Mouse (Mus musculus) heart, embryonic 16.5 days (tissue): Measurements from ENCODE around the gene Vps13d. TPM values are rescaled to one million over a fixed set of nuclear protein-coding genes. Genes with fewer than 3 reads are reported as not detected.

Experiments
- ATAC-seq: fragments of 200-750 bp; cut with Nextera tagmentation; replicated peaks from 2 replicates; pipeline ENCODE4 v1.8.0; 2017; ENCODE audit warnings: moderate number of reproducible peaks; ENCODE audit not compliant: insufficient read depth, low FRiP score; ENCODE audit errors: extremely low read depth
- H3K27ac ChIP-seq: fragments of 300-500 bp; sonication (generic); 2 replicates; pipeline ENCODE4 v1.5.1; 2014; ENCODE audit warnings: mild to moderate bottlenecking, low read length, control low read depth, moderate library complexity
- H3K27me3 ChIP-seq: fragments of 300-500 bp; sonication (generic); 2 replicates; pipeline ENCODE4 v1.6.1; 2014; ENCODE audit warnings: low read length, mixed read lengths; ENCODE audit not compliant: control insufficient read depth, insufficient read depth
- H3K36me3 ChIP-seq: fragments of 300-500 bp; sonication (generic); 2 replicates; pipeline ENCODE4 v1.6.1; 2014; ENCODE audit not compliant: control insufficient read depth, insufficient read depth
- H3K4me1 ChIP-seq: fragments of 300-500 bp; sonication (generic); 2 replicates; pipeline ENCODE4 v1.6.1; 2014; ENCODE audit warnings: low read length, mixed read lengths; ENCODE audit not compliant: control insufficient read depth, insufficient read depth
- H3K4me2 ChIP-seq: fragments of 300-500 bp; sonication (generic); 2 replicates; pipeline ENCODE4 v1.6.1; 2014; ENCODE audit warnings: low read depth, mild to moderate bottlenecking, control low read depth, low read length
- H3K4me3 ChIP-seq: fragments of 300-500 bp; sonication (generic); 2 replicates; pipeline ENCODE4 v1.5.1; 2014; ENCODE audit warnings: mild to moderate bottlenecking, control low read depth, low read length
- H3K9ac ChIP-seq: fragments of 300-500 bp; sonication (generic); 2 replicates; pipeline ENCODE4 v1.6.1; 2014; ENCODE audit warnings: low read length, control low read depth
- H3K9me3 ChIP-seq: fragments of 300-500 bp; sonication (generic); replicated peaks from 2 replicates; pipeline ENCODE4 v1.6.1; 2016; ENCODE audit warnings: low read length; ENCODE audit not compliant: control insufficient read depth
- WGBS: fragments of 180-500 bp; shearing (Covaris S2); extraction: QIAGEN DNeasy Blood & Tissue Kit; methylation state at CpG from one replicate; pipeline ENCODE4 v1.1.7; 2014; 5-methylcytosine and 5-hydroxymethylcytosine counted together
- polyA plus RNA-seq: library from polyadenylated mRNA; unstranded; fragments of >200 nt; fragmentation: Nextera tagmentation; extraction: Ambion mirVana; gene quantifications from 2 replicates; pipeline ENCODE4 v1.2.1, GENCODE M21; 2015

The Vps13d gene
- polyA plus RNA-seq, 1 experiment from 2014 or later, result 9.0 TPM

- Histone ChIP-seq H3K9ac (no peak overlapping the region), H3K27ac (peak overlapping the region; percentile 40), H3K4me3 (no peak overlapping the region), H3K36me3 (no peaks in the 10 kb centered on the region), H3K9me3 (no peaks in the 10 kb centered on the region), H3K4me1 (peaks cover 27% of the 10 kb centered on the region), H3K27me3 (no peaks in the 10 kb centered on the region), H3K4me2 (no peak overlapping the region)
- WGBS, result 67% methylated on average over 8 of the region's 8 CpGs
- ATAC-seq, result no peak
These were observed 211.5 kb downstream of the Vps13d start for GRCm38 (mm10) chr4:144983228-144983744.

DNA sequence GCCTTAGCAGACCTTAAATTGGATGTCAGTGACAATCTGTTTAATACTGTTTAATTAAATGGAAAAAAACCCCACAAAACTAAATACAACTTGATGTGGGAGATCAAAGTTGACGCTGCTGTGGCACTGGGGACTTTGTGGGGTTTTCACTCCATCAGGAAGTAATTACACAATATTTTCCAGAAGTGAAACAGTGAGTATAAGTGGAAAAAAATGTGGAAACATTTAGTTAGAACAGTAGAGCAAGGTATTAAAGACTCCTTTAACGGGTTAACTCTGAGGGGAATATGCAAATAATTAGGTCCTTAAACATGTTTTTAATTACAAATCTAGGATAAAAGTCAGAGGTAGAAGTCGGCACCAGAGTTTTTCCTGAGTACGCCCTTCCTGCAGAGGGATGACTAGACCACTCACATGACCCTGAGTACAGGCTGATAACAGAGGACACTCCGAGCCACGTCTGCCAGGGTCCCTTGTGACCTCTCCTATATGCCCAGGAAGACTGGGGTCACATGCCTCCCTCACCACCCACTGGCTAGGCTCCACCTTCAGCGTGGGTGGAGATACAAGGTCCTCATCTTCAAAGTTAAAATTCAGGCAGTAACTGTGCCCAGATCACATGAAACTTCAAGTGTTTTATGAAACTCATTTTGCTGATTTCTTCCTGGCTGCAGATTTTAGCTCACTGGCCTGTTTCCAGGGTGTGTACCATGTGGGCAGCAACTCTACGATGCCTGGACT lies 213.8 kb downstream of the Vps13d start:
- Histone ChIP-seq H3K4me1 (peaks cover 39% of the 10 kb centered on the region), H3K4me2 (0 out of 2 replicates have a peak overlapping the region, but pooled peaks have one; percentile 13), H3K9me3 (no peaks in the 10 kb centered on the region), H3K27ac (peak overlapping the region; percentile 42; the same call in 1 of the 2 replicates), H3K9ac (no peak overlapping the region), H3K4me3 (no peak overlapping the region), H3K27me3 (no peaks in the 10 kb centered on the region), H3K36me3 (peaks cover 4% of the 10 kb centered on the region; the same call in 1 of the 2 replicates)
- ATAC-seq, result peak; percentile 70; the same call in 1 of the 2 replicates
- 34% methylated on average over 8 of the region's 8 CpGs for WGBS

DNA sequence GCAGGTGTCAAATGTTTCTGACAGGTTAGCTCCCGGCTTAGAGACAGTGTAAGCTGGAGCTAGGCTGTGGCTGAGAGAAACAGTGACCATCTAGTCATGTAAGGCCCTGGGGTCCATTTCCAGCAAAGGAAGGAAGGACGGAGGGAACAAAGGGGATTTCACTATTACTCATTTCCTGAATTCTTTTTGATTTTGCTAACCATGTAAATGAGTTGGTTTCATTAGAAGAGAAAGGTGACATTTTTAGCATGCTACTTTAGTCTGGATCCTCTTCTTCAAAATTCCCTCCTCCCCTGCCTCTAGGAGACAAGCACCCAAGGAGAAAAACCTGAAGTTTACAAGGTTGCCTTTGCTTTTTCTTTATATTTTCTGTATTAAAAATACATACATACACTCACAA lies 214.7 kb downstream of the Vps13d start:
- Histone ChIP-seq H3K9me3 (no peaks in the 10 kb centered on the region), H3K36me3 (peaks cover 6% of the 10 kb centered on the region; the same call in 1 of the 2 replicates), H3K4me2 (no peak overlapping the region), H3K4me1 (peaks cover 39% of the 10 kb centered on the region), H3K27ac (no peak overlapping the region), H3K27me3 (no peaks in the 10 kb centered on the region), H3K9ac (no peak overlapping the region), H3K4me3 (no peak overlapping the region)
- ATAC-seq, result no peak
- WGBS, result 71% methylated on average over 2 of the region's 2 CpGs

DNA sequence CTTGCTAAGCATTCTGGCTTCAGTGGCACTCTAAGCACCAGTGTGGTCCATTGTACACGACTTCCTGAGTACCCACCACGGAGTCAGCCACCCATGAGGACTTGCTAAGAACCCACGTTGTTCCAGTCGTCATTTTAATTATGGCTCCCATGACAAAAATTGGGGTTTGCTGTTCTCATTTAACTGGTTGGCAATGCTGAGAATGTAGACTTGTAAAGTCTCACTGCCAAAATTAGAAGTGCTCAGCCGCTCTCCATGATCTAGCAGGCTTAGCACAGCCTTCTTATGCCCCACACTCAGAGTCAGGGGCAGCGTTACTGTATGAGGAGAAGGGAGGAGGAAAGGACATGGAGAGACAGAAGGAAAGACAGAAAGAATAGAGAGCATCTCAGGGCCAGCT lies 216.8 kb downstream of the Vps13d start:
- H3K27me3 ChIP-seq, result no peaks in the 10 kb centered on the region
- H3K4me1 ChIP-seq, result peaks cover 28% of the 10 kb centered on the region
- H3K4me3 ChIP-seq, result no peak overlapping the region
- H3K9me3 ChIP-seq, result no peaks in the 10 kb centered on the region
- H3K27ac ChIP-seq, result 0 out of 2 replicates have a peak overlapping the region, but pooled peaks have one; percentile 34
- H3K9ac ChIP-seq, result no peak overlapping the region
- 58% methylated on average over 6 of the region's 6 CpGs for WGBS
- no peak overlapping the region for H3K4me2 ChIP-seq
- H3K36me3 ChIP-seq, result peaks cover 10% of the 10 kb centered on the region
- ATAC-seq, result no peak

GRCm38 (mm10) chr4:144977057-144977456 lies 217.7 kb downstream of the Vps13d start:
- ATAC-seq, result no peak
- no peak overlapping the region for H3K4me3 ChIP-seq
- peaks cover 10% of the 10 kb centered on the region for H3K36me3 ChIP-seq
- H3K9ac ChIP-seq, result no peak overlapping the region
- H3K27me3 ChIP-seq, result no peaks in the 10 kb centered on the region
- H3K9me3 ChIP-seq, result no peaks in the 10 kb centered on the region
- H3K27ac ChIP-seq, result peak overlapping the region; percentile 61
- H3K4me2 ChIP-seq, result no peak overlapping the region
- H3K4me1 ChIP-seq, result peaks cover 28% of the 10 kb centered on the region
- 45% methylated on average over 1 of the region's 1 CpGs for WGBS

DNA sequence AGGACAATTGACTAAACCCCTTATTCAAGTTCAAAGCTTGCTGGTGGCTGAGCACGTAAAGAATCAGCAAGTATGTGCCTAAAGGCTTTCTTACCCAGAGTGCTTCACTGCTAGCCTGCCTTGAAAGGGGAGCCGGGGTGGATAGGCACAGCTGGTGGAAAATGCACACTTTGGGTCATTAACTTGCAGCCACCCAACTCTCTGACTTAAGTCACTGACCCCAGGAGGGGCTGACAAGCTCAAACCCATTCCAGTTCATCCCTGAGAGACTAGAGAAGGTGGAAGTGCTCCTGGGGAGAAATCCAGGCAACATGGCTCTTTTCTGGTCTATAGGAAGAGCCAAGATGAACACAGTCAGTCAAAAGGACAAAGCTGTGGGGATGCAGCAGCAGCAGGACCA lies 219.3 kb downstream of the Vps13d start:
- no peak overlapping the region for H3K9ac ChIP-seq
- no peak overlapping the region for H3K4me3 ChIP-seq
- H3K36me3 ChIP-seq, result peaks cover 12% of the 10 kb centered on the region
- ATAC-seq, result no peak
- peaks cover 19% of the 10 kb centered on the region for H3K4me1 ChIP-seq
- H3K9me3 ChIP-seq, result no peaks in the 10 kb centered on the region
- no peak overlapping the region for H3K27ac ChIP-seq
- H3K4me2 ChIP-seq, result no peak overlapping the region
- no peaks in the 10 kb centered on the region for H3K27me3 ChIP-seq
- 79% methylated on average over 2 of the region's 2 CpGs for WGBS

- H3K27ac ChIP-seq, result no peak overlapping the region
- no peak overlapping the region for H3K4me3 ChIP-seq
- peaks cover 19% of the 10 kb centered on the region for H3K4me1 ChIP-seq
- 70% methylated on average over 3 of the region's 3 CpGs for WGBS
- H3K36me3 ChIP-seq, result peaks cover 15% of the 10 kb centered on the region
- no peaks in the 10 kb centered on the region for H3K9me3 ChIP-seq
- H3K9ac ChIP-seq, result no peak overlapping the region
- no peaks in the 10 kb centered on the region for H3K27me3 ChIP-seq
- no peak for ATAC-seq
- no peak overlapping the region for H3K4me2 ChIP-seq
These were observed 220.3 kb downstream of the Vps13d start for GRCm38 (mm10) chr4:144974458-144974857.

DNA sequence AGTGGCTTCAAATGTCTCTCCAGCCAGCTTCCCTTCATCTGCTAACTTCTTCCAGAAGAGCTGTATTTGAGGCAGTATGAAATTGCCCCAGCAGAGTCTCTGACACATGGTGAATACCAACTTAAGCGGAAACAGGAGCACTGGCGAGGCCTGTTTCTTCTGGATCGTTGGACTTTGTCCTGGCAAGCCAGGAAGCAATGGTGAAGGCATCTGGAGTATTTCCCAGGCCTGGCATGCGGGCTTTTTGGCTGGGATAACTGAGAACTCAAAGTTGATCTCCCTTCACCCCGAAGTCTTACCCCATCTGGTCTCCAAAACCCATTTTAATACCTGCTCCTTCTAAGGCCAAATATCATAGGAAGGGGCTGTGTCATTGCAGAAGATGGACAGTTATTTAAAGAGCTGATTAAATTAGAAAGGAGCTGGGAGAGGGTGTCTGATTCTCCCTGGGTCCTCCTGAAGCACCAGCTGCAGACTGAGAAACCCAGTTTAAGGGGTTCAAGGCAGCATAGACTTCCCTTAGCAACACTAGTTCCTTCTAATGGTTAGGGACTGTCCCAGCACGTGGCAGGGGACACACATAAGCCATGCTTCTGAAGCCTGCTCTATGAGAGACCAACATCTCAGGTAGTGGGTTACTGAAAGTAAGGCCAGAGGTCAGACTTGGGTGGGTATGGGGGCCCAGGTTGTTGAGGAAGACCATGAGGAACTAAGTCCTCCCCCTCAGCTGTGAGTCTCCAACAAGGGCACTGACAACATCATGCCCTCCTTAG lies 221.7 kb downstream of the Vps13d start:
- peaks cover 16% of the 10 kb centered on the region for H3K4me1 ChIP-seq
- no peaks in the 10 kb centered on the region for H3K9me3 ChIP-seq
- WGBS, result 76% methylated on average over 6 of the region's 6 CpGs
- H3K9ac ChIP-seq, result no peak overlapping the region
- ATAC-seq, result no peak
- H3K4me3 ChIP-seq, result no peak overlapping the region
- H3K4me2 ChIP-seq, result no peak overlapping the region
- H3K27ac ChIP-seq, result no peak overlapping the region
- no peaks in the 10 kb centered on the region for H3K27me3 ChIP-seq
- peaks cover 15% of the 10 kb centered on the region for H3K36me3 ChIP-seq

DNA sequence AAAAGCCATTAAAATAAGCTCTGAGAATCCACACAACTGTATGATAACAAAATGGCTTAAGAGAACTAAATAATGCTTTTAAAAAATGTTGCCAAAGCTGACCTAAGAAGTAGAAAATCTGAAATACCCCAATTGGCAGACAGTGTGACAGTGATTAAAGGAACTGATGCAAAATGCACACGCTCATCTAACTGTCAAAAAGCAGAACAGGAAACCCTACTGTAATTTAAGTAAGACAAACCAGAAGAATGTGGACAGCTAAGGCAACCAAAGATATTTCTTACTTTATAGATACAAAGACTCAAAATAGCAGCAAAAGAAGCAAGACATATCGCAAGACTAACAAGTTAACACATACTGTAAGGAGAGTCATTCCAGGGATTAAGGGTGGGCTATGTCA lies 223.8 kb downstream of the Vps13d start:
- Histone ChIP-seq H3K36me3 (peaks cover 11% of the 10 kb centered on the region), H3K4me3 (no peak overlapping the region), H3K4me2 (no peak overlapping the region), H3K9ac (no peak overlapping the region), H3K27ac (no peak overlapping the region), H3K9me3 (no peaks in the 10 kb centered on the region), H3K4me1 (peaks cover 5% of the 10 kb centered on the region; the same call in 1 of the 2 replicates), H3K27me3 (no peaks in the 10 kb centered on the region)
- ATAC-seq, result no peak
- 74% methylated on average over 2 of the region's 2 CpGs for WGBS
